Mouse (Mus musculus) heart, postnatal 4 days (tissue): ENCODE results near the gene Tjp1. TPM values are rescaled to one million over a fixed set of nuclear protein-coding genes. Genes with fewer than 3 reads are reported as not detected.

Experiments
- total RNA-seq, 2 experiments: library from RNA; stranded (reverse); gene quantifications; 2 replicates each; pipeline ENCODE4 v1.2.3; 2021

The Tjp1 gene
- total RNA-seq, 2 experiments from 2014 or later = 148 to 156 TPM

Other genes starting within 250 kb of the Tjp1 start
- gene Tarsl2, start 117.1 kb upstream of the Tjp1 start, total RNA-seq = 10 to 100 TPM; 30.2 to 30.9 TPM
- 10 to 100 TPM; 17.2 to 20.1 TPM for gene Tm2d3, start 163.4 kb upstream of the Tjp1 start, total RNA-seq